Mouse (Mus musculus): ENCODE measurements around the gene Ms4a10. TPM values are rescaled to one million over a fixed set of nuclear protein-coding genes. Genes with fewer than 3 reads are reported as not detected.

Ms4a10 gene
- polyA plus RNA-seq, 1 experiment from 2014 or later = not detected

GRCm38 (mm10) chr19:10936077-10936476 lies 38.4 kb downstream of the Ms4a10 start:
- Histone ChIP-seq H3K4me3 (replicated peaks) (no peak overlapping the region), H3K27ac (no peak overlapping the region), H3K9me3 (0 out of 2 replicates have a peak, but pooled peaks cover 3% of the 10 kb centered on the region)

GRCm38 (mm10) chr19:10935029-10935428 lies 39.4 kb downstream of the Ms4a10 start:
- Histone ChIP-seq H3K4me1 (peaks cover 3% of the 10 kb centered on the region; the same call in 1 of the 2 replicates), H3K27me3 (peaks cover 26% of the 10 kb centered on the region; the same call in 1 of the 2 replicates), H3K4me2 (no peak overlapping the region), H3K36me3 (replicated peaks) (no peaks in the 10 kb centered on the region), H3K9me3 (0 out of 2 replicates have a peak, but pooled peaks cover 3% of the 10 kb centered on the region), H3K27ac (no peak overlapping the region), H3K9ac (no peak overlapping the region), H3K4me3 (replicated peaks) (no peak overlapping the region)
- no peak for ATAC-seq (ENCODE audit: low FRiP score)
- 23% methylated on average over 5 of the region's 5 CpGs for WGBS

More at GRCm38 (mm10) chr19:10936077-10936476, 38.4 kb downstream of the Ms4a10 start:
- Histone ChIP-seq H3K27me3 (peaks cover 28% of the 10 kb centered on the region; the same call in 1 of the 2 replicates), H3K4me1 (peaks cover 9% of the 10 kb centered on the region), H3K9ac (no peak overlapping the region), H3K36me3 (replicated peaks) (no peaks in the 10 kb centered on the region), H3K4me2 (no peak overlapping the region)
- WGBS = 82% methylated on average over 5 of the region's 5 CpGs
- no peak for ATAC-seq (ENCODE audit: low FRiP score)

GRCm38 (mm10) chr19:10930641-10931040 lies 43.8 kb downstream of the Ms4a10 start:
- H3K27me3 ChIP-seq = peaks cover 7% of the 10 kb centered on the region; the same call in 1 of the 2 replicates
- no peak overlapping the region for H3K9ac ChIP-seq
- H3K27ac ChIP-seq = no peak overlapping the region
- no peak for ATAC-seq (ENCODE audit: low FRiP score)
- H3K4me3 ChIP-seq (replicated peaks) = no peak overlapping the region
- peaks cover 8% of the 10 kb centered on the region for H3K4me1 ChIP-seq
- H3K9me3 ChIP-seq = no peaks in the 10 kb centered on the region
- no peak overlapping the region for H3K4me2 ChIP-seq
- H3K36me3 ChIP-seq (replicated peaks) = no peaks in the 10 kb centered on the region
- WGBS = 98% methylated on average over 2 of the region's 2 CpGs

GRCm38 (mm10) chr19:10926666-10927065 lies 47.8 kb downstream of the Ms4a10 start:
- Histone ChIP-seq H3K4me2 (no peak overlapping the region), H3K4me3 (replicated peaks) (no peak overlapping the region), H3K36me3 (replicated peaks) (no peaks in the 10 kb centered on the region), H3K27ac (no peak overlapping the region), H3K9me3 (no peaks in the 10 kb centered on the region), H3K9ac (no peak overlapping the region), H3K4me1 (peaks cover 6% of the 10 kb centered on the region), H3K27me3 (no peaks in the 10 kb centered on the region)
- WGBS = 42% methylated on average over 4 of the region's 4 CpGs
- no peak for ATAC-seq (ENCODE audit: low FRiP score)

- Histone ChIP-seq H3K4me3 (replicated peaks) (no peak overlapping the region), H3K36me3 (replicated peaks) (no peaks in the 10 kb centered on the region), H3K27me3 (no peaks in the 10 kb centered on the region), H3K4me2 (no peak overlapping the region), H3K4me1 (peaks cover 6% of the 10 kb centered on the region), H3K9me3 (no peaks in the 10 kb centered on the region), H3K27ac (no peak overlapping the region), H3K9ac (no peak overlapping the region)
- 29% methylated on average over 6 of the region's 6 CpGs for WGBS
- ATAC-seq (ENCODE audit: low FRiP score) = no peak
Observed at GRCm38 (mm10) chr19:10926123-10926621, 48.3 kb downstream of the Ms4a10 start.

- Histone ChIP-seq H3K9ac (no peak overlapping the region), H3K27ac (no peak overlapping the region), H3K27me3 (no peaks in the 10 kb centered on the region), H3K9me3 (no peaks in the 10 kb centered on the region), H3K36me3 (replicated peaks) (no peaks in the 10 kb centered on the region), H3K4me1 (peaks cover 6% of the 10 kb centered on the region), H3K4me3 (replicated peaks) (no peak overlapping the region), H3K4me2 (no peak overlapping the region)
- ATAC-seq (ENCODE audit: low FRiP score) = no peak
- WGBS = 74% methylated on average over 4 of the region's 4 CpGs
Observed at GRCm38 (mm10) chr19:10924220-10924619, 50.2 kb downstream of the Ms4a10 start.

GRCm38 (mm10) chr19:10921058-10921457 lies 53.4 kb downstream of the Ms4a10 start:
- Histone ChIP-seq H3K4me2 (no peak overlapping the region), H3K9me3 (no peaks in the 10 kb centered on the region), H3K4me3 (replicated peaks) (no peak overlapping the region), H3K36me3 (replicated peaks) (no peaks in the 10 kb centered on the region), H3K9ac (no peak overlapping the region), H3K27ac (no peak overlapping the region), H3K4me1 (0 out of 2 replicates have a peak, but pooled peaks cover under 1% of the 10 kb centered on the region), H3K27me3 (no peaks in the 10 kb centered on the region)
- no peak for ATAC-seq (ENCODE audit: low FRiP score)
- 82% methylated on average over 3 of the region's 3 CpGs for WGBS

- Histone ChIP-seq H3K4me1 (no peaks in the 10 kb centered on the region), H3K4me3 (replicated peaks) (no peak within 1 kb of the TSS), H3K27me3 (no peaks in the 10 kb centered on the region), H3K9me3 (no peaks in the 10 kb centered on the region), H3K27ac (no peak within 1 kb of the TSS), H3K36me3 (replicated peaks) (no peaks in the 10 kb centered on the region), H3K4me2 (no peak within 1 kb of the TSS), H3K9ac (no peak within 1 kb of the TSS)
- 70% methylated on average over 2 of the region's 2 CpGs for WGBS
- ATAC-seq (ENCODE audit: low FRiP score) = no peak
Observed at GRCm38 (mm10) chr19:10920532-10920931, 53.9 kb downstream of the Ms4a10 start, which contains the start of gene Zp1. Gene Zp1, minus strand, starts transcription at chr19:10920632.

GRCm38 (mm10) chr19:10918321-10918991 lies 56.0 kb downstream of the Ms4a10 start:
- no peaks in the 10 kb centered on the region for H3K9me3 ChIP-seq
- ATAC-seq (ENCODE audit: low FRiP score) = no peak
- no peaks in the 10 kb centered on the region for H3K27me3 ChIP-seq
- no peak overlapping the region for H3K9ac ChIP-seq
- WGBS = 87% methylated on average over 10 of the region's 10 CpGs
- H3K4me2 ChIP-seq = no peak overlapping the region
- no peaks in the 10 kb centered on the region for H3K36me3 ChIP-seq (replicated peaks)
- no peaks in the 10 kb centered on the region for H3K4me1 ChIP-seq
- H3K4me3 ChIP-seq (replicated peaks) = no peak overlapping the region
- no peak overlapping the region for H3K27ac ChIP-seq

GRCm38 (mm10) chr19:10916506-10916905 lies 58.0 kb downstream of the Ms4a10 start:
- no peaks in the 10 kb centered on the region for H3K4me1 ChIP-seq
- H3K27ac ChIP-seq = no peak overlapping the region
- ATAC-seq (ENCODE audit: low FRiP score) = no peak
- no peak overlapping the region for H3K9ac ChIP-seq
- WGBS = 70% methylated on average over 5 of the region's 5 CpGs
- no peak overlapping the region for H3K4me3 ChIP-seq (replicated peaks)
- H3K4me2 ChIP-seq = no peak overlapping the region
- no peaks in the 10 kb centered on the region for H3K36me3 ChIP-seq (replicated peaks)
- no peaks in the 10 kb centered on the region for H3K27me3 ChIP-seq
- no peaks in the 10 kb centered on the region for H3K9me3 ChIP-seq

GRCm38 (mm10) chr19:10914870-10915269 lies 59.6 kb downstream of the Ms4a10 start:
- ATAC-seq (ENCODE audit: low FRiP score) = no peak
- H3K27ac ChIP-seq = no peak overlapping the region
- no peaks in the 10 kb centered on the region for H3K27me3 ChIP-seq

GRCm38 (mm10) chr19:10914291-10914690 lies 60.2 kb downstream of the Ms4a10 start:
- 89% methylated on average over 7 of the region's 7 CpGs for WGBS
- H3K27me3 ChIP-seq = no peaks in the 10 kb centered on the region
- H3K36me3 ChIP-seq (replicated peaks) = no peaks in the 10 kb centered on the region
- H3K4me1 ChIP-seq = no peaks in the 10 kb centered on the region
- H3K27ac ChIP-seq = no peak overlapping the region
- no peaks in the 10 kb centered on the region for H3K9me3 ChIP-seq
- H3K9ac ChIP-seq = no peak overlapping the region
- H3K4me3 ChIP-seq (replicated peaks) = no peak overlapping the region
- ATAC-seq (ENCODE audit: low FRiP score) = no peak
- H3K4me2 ChIP-seq = no peak overlapping the region

More at GRCm38 (mm10) chr19:10914870-10915269, 59.6 kb downstream of the Ms4a10 start:
- WGBS = 82% methylated on average over 2 of the region's 2 CpGs
- H3K9me3 ChIP-seq = no peaks in the 10 kb centered on the region
- no peak overlapping the region for H3K4me3 ChIP-seq (replicated peaks)
- no peak overlapping the region for H3K4me2 ChIP-seq
- no peaks in the 10 kb centered on the region for H3K4me1 ChIP-seq
- H3K9ac ChIP-seq = no peak overlapping the region
- no peaks in the 10 kb centered on the region for H3K36me3 ChIP-seq (replicated peaks)

Measured in forebrain, embryonic 12.5 days (tissue).